12 mouse cellular contexts compared by ENCODE assay signal in genomic region chr6:29036698-29037097, GRCm38 (mm10). TPM values are rescaled to one million over a fixed set of nuclear protein-coding genes. Genes with fewer than 3 reads are reported as not detected.
DNase-seq lines count a peak whose midpoint lies in the region; ATAC-seq lines count a peak whose summit lies in the region.
"Had no signal": no experiment of that assay in that cellular context is flagged by ENCODE, and none has a peak within 500 bp of the region (broad histone marks: within the 10 kb centered on the region; RNA-seq: fewer than 3 reads in every experiment).

No protein-coding gene starts in this region.

- no peak overlapping the region for H3K9ac ChIP-seq in liver, embryonic 11.5 days (ENCODE audit: low read depth, low read length)
- H3K9ac ChIP-seq: stomach, embryonic 15.5 days had no signal

- intact Hi-C loops in left cerebral cortex, postnatal 4 days (cut with DNase I), result no loop called here
- intact Hi-C loops in left cerebral cortex, postnatal 14 days (cut with DNase I), result no loop called here

- ATAC-seq in liver, embryonic 11.5 days (replicated peaks; ENCODE audit: low FRiP score), result no peak

- no peak overlapping the region for H3K4me2 ChIP-seq in liver, embryonic 11.5 days
- H3K4me2 ChIP-seq: stomach, embryonic 15.5 days had no signal

- WGBS in liver, embryonic 11.5 days, result 43% methylated on average over 4 of the region's 4 CpGs

- peak; percentile 27 for DNase-seq in adrenal gland, postnatal 14 days
- no peak for DNase-seq in adrenal gland, postnatal 10 days
- peak; percentile 45 for DNase-seq in left cerebral cortex, postnatal 4 days
- no peak for DNase-seq in left cerebral cortex, postnatal 14 days (ENCODE audit: low spot score in 2 of 2)
- peak; percentile 68 for DNase-seq in cerebellum, adult 9-10 months
- peak; percentile 30 for DNase-seq in layer of hippocampus, adult 9-10 months (ENCODE audit: low spot score)
- no peak for DNase-seq in right cerebral cortex, postnatal 10 days (ENCODE audit: low spot score in 2 of 2)
- DNase-seq in liver, embryonic 11.5 days (ENCODE audit: low spot score), result no peak
- DNase-seq: lung, postnatal 4 days had no signal

- no peak overlapping the region for H3K4me3 ChIP-seq in liver, embryonic 11.5 days (ENCODE audit: low read depth, low read length)
- H3K4me3 ChIP-seq: stomach, embryonic 15.5 days had no signal

- no peaks in the 10 kb centered on the region for H3K36me3 ChIP-seq in liver, embryonic 11.5 days (ENCODE audit: control insufficient read depth, insufficient read depth, low read length)
- H3K36me3 ChIP-seq: stomach, embryonic 15.5 days had no signal

- H3K27ac ChIP-seq in liver, embryonic 11.5 days (ENCODE audit: low read depth, low read length), result no peak overlapping the region
- H3K27ac ChIP-seq: kidney, postnatal 0 days; stomach, embryonic 15.5 days had no signal

- H3K4me1 ChIP-seq in liver, embryonic 11.5 days (replicated peaks; ENCODE audit: control insufficient read depth, insufficient read depth, low read length), result no peaks in the 10 kb centered on the region
- H3K4me1 ChIP-seq: stomach, embryonic 15.5 days had no signal

- H3K27me3 ChIP-seq in liver, embryonic 11.5 days (replicated peaks; ENCODE audit: control insufficient read depth, insufficient read depth, low read length), result no peaks in the 10 kb centered on the region
- H3K27me3 ChIP-seq: stomach, embryonic 15.5 days had no signal

- H3K9me3 ChIP-seq in liver, embryonic 11.5 days (ENCODE audit: control insufficient read depth, low read length), result no peaks in the 10 kb centered on the region
- H3K9me3 ChIP-seq: stomach, embryonic 15.5 days had no signal

RNA-seq across cellular contexts. Expression of gene Lep, which starts 23.3 kb away (rescaled TPM):
- total RNA-seq in adrenal gland, postnatal 14 days (2021), result 5.9 and 17.0 TPM in 2 replicates
- total RNA-seq in adrenal gland, postnatal 10 days (2021), result 1 to 10 TPM; 6.8 to 8.6 TPM
- not detected for total RNA-seq in left cerebral cortex, postnatal 4 days (2021)
- total RNA-seq in left cerebral cortex, postnatal 14 days (2021), result not detected
- polyA plus RNA-seq in liver, embryonic 11.5 days (2014; fragmentation: Nextera tagmentation; extraction: Ambion mirVana), result not detected in 2 replicates
- polyA plus RNA-seq: kidney, postnatal 0 days; limb, embryonic 14.5 days; stomach, embryonic 15.5 days had no signal

Comparison
In these comparisons a context has a peak if more than half of its experiments do, and no peak if none do; other contexts are left out.
1. DNase-seq: peak in adrenal gland, postnatal 14 days (single experiment), left cerebral cortex, postnatal 4 days (single experiment), cerebellum, adult 9-10 months (single experiment) and layer of hippocampus, adult 9-10 months (single experiment); none in adrenal gland, postnatal 10 days (single experiment), left cerebral cortex, postnatal 14 days (0 of 2), right cerebral cortex, postnatal 10 days (0 of 2) and liver, embryonic 11.5 days (single experiment).